Mouse (Mus musculus): ENCODE results near the gene Dusp27.
A peak's percentile ranks its signal among the peaks of the same experiment; 100 is the strongest.
"Not testable (repeated sequence)": the region's sequence is repeated elsewhere in the genome, so short reads cannot be mapped to it uniquely, and the experiment has no call there.

The Dusp27 gene

DNA sequence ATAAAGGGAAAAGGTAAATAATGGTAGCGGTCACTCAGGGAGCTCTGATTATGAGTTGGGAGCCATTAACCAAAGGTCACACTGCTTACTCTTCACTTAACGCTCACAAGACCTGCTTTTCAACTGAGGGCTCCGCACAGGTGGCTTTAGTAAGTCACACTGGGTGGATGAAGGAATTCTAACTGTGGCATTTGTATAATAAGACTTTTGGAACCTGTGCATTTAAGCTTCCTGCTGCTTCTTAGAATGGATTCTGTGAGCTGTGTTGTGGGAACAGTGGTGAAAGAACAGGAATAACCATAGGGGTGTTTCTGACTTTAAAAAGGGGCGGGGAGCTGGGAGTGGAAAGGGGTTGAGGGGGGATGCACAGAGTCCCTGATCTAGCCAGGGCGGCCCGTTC is 14.6 kb upstream of the Dusp27 start:
- no peak for DNase-seq (ENCODE audit: low spot score in 2 of 2)

DNA sequence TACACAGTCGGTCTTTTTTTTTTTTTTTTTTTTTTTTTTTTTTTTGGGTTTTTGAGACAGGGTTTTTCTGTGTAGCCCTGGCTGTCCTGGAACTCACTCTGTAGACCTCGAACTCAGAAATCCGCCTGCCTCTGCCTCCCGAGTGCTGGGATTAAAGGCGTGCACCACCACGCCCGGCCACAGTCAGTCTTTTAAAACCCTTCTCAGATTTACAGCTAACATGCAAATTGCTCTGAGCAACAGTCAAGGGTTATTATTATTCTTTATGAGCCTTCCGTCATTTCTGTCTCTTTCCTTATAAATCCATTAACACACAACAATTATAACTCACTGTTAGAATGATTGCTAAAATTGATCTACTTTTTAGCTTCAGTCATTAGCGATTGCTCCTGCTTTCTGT is 14.1 kb upstream of the Dusp27 start:
- DNase-seq (ENCODE audit: low spot score in 2 of 2), result not testable (repeated sequence)

DNA sequence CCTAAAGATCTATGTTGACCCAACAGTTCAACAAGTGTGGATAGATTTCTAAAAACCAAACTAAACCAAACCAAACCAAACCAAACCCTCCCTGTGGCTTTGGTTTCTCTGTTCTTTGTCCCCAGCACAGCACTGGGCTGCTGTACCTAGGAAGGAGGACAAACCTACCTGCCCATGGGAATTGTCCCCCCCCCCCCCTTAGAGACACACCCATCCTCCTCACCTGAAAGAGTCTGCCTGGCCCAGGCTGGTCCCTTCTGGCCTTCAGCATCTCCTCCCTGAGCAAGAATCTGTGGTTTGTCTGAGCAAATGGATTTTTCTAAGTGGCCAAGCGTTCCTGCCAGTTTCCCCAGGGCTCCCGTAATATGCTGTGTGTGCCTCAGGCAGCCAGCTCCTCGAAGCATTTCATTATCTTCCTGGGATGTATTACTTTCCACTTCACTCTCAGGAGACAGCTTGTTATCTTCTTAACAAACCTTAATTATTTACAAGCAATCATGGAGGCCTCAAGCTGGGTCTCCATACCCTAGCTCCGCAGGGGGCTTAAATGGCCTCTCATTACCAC is 12.0 kb upstream of the Dusp27 start:
- no peak for DNase-seq (ENCODE audit: low spot score in 2 of 2)

DNA sequence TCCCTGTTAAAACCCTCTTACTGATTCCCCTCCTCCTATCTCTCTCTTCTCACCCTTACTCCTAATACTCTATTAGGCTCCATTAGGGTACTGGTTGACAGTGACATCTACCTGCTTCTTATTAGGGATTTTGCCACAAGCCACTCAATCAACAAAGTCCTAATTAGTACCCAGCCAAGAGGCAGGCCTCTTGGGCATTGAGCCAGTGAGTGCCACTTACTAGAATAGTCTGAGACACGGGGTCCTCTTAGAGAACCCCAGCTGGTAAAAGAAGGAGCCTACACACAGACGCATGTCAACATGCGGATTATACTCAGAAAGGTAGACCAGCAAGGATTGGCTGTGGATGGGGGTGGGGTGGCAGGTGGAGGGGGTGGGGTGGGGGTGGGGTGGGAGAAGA is 11.4 kb upstream of the Dusp27 start:
- DNase-seq (ENCODE audit: low spot score in 2 of 2), result no peak

DNA sequence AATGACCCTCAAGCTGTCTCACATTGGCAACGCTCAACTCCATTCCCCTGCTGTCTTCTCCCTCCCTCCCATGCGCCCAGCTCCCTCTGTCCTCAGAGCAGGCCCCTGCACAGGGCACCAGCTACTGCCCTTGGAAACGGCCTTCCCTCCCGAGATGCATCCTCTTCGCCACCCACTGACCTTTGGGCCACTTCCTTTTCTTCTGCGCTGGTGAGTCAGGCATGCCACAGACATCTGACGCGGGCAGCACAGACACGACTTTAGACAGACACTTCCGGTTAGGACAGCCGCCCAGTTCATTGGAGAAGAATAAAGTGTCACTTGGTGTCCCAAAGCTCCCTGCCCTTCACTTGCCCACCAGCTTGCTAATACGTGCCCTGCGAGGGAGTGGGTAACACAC is 10.4 kb upstream of the Dusp27 start:
- DNase-seq (ENCODE audit: low spot score in 2 of 2), result peak; percentile 65 to 76

DNA sequence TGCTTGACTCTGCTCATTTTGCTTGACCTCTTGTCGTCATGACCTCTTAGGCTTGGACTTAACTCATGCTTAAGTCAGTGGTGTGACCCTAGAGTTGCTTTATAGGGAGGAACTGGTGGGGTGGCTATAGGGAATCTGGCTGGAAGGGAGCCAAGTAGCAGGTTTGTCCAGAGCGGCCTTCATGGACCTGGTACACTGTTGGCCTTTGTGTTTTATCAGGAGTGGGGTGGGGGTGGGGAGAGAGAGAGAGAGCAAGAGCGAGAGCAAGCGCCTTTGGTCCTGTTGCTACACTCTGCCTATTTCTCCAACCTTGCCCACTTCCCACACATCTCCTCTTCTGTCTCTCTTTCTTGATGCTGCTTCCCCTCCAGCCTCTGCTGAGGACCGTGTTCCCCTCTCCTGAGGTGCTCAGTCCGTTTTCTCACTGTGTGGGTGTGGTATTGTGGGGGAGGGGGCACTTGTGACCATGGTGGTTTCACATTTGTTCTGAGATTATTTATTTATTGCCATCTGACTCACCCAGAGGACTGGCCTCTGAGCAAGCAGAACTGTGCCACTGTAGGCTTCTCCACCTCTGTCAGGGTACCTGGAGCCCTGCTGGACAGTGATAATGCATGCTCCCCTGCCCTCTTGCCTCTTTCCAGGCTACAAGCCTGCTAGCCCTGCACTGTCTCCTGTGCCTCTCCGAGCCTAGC is 9.7 kb upstream of the Dusp27 start:
- peak; percentile 49 to 69 for DNase-seq (ENCODE audit: low spot score in 2 of 2)

DNA sequence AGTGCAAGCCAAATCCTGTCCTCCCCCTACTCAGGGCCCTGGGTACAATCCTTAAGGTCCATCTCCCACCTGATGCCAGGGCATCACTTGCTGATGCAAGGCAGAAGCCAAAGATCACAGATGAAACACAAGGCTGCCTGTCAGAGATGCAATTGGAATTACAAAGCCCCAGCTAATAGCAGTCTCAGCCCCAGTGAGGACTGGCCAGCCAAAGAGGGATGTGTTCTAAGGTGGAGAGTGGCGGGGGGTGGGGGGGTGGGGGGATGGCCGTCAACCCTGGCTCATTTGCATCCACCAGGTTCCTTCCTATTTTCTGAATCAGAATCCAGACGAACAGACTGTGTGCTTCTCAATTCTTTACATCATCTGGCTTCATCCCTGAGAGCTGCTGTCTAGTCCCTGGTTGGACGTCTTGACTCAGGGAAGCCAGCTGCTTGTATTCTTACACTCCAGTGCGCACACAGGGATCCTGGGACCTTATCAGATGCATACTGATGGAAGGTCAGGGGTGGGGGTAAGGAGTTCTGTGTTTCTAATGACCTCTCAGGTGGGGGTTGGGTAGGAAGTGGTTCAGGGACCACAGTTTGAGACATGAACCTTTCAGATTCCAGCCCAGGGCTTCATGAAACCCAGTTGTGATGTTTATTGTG is 7.5 kb upstream of the Dusp27 start:
- DNase-seq (ENCODE audit: low spot score in 2 of 2), result no peak

DNA sequence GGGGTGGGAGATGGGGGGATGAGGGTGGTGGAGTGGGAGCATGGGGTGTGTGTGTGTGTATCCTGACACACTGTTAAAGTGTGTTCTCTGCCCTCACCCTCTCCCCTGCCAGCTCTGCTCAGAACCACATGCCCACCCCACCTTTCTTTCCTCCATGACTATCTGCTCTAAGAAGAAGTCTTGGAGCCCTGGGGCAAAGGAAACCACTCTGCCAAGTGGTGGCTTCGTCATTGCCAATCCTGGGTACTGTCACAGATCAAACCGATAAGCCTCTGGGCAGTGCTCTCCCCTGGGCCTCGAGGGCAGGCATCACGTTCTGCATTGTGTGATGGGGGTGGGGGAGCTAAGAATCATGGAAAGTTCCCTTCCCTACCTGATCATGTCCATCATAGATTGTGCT is 4.6 kb upstream of the Dusp27 start:
- no peak for DNase-seq (ENCODE audit: low spot score in 2 of 2)

DNA sequence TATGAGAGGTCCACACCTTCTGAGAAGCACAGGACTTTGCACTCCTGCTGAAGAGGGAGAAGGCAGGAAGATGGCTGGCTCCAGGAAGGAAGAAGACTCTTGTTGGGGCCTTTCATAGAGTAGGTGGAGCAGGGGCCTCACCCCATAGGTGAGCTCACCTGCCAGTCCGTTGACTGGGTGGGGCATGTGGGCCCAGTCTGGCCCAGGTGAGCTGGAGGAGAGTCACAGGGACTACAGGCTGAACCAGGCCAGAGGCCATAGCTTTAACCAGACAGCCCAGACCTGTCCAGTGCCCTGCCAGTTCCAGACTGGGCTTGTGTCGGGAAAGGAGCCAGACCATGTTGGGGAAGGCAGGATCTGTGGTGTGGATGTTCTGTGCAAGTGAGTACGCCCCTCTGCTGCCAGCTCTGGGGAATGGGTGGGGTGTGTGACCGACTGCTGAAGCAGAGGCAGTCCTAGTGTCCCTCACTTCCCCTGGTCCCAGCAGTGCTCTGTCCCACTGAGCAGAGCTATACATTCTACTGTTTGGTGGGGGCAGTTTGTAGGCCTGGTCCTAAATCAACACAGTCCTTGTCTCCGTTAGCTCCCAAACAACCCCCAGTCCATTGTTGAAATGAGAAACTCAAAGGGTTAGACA is 2.6 kb upstream of the Dusp27 start, which contains the start of gene Gpa33:
Gene Gpa33 (plus strand): TSS at position 15 of the 637 bp plus-strand sequence.
- DNase-seq (ENCODE audit: low spot score in 2 of 2), result no peak

DNA sequence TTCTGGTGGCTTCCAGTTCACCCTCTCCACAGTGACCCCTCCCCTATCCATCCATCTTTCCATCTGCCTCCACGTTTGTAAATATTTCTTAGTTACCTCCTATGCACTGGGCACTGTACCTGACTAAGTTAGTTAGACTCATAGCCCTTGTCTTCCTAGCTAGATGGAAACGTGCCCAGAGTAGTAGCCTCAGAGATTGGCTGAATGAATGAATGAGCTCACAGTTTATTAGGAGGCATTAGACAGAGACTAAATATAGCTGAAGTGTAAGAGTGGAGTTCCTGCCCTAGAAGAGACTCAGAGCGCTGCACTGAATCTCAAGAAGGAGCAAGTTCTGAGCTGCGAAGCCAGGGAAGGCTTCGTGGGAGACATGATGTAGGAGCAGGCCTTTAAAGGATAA is 829 bp upstream of the Dusp27 start:
- no peak for DNase-seq (ENCODE audit: low spot score in 2 of 2)

DNA sequence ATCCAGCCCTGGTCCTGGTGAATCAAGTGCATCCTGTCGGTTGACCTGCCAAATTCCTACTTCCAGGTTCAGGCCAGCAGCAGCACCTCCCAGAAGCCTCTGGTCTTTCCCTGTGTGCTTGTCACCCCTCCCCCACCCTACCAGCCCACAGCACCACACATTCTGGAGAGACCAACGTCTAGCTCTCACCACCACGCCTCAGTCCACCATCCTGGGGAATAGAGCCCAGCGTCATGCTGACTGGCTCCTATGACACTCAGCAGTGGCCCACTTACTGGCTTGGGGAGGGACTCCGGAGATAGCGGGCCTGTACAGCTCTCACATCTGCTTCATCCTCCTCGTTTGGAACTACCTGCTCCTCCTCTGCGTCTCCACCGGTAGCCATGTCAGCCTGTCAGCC is 927 bp downstream of the Dusp27 start:
- no peak for DNase-seq (ENCODE audit: low spot score in 2 of 2)

DNA sequence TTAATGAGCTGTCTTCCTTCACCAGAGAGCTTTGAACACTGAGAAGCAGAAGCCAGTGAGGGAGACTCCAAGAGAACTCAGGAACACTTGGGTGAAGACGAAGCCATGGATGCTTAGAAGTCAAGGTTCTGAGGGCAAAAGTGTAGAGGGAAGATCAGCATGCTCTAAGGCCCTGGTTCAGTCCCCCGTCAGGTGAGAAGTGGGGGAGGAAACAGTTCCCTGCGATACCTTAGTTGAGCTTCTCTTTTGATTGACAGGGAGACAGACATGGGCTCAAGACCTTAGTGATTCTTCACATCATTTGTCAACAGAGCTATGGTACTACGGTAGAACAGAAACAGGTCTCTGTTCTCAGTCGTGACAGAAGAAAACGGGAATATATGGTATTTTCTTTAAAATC is 1.4 kb downstream of the Dusp27 start:
- no peak for DNase-seq (ENCODE audit: low spot score in 2 of 2)

DNA sequence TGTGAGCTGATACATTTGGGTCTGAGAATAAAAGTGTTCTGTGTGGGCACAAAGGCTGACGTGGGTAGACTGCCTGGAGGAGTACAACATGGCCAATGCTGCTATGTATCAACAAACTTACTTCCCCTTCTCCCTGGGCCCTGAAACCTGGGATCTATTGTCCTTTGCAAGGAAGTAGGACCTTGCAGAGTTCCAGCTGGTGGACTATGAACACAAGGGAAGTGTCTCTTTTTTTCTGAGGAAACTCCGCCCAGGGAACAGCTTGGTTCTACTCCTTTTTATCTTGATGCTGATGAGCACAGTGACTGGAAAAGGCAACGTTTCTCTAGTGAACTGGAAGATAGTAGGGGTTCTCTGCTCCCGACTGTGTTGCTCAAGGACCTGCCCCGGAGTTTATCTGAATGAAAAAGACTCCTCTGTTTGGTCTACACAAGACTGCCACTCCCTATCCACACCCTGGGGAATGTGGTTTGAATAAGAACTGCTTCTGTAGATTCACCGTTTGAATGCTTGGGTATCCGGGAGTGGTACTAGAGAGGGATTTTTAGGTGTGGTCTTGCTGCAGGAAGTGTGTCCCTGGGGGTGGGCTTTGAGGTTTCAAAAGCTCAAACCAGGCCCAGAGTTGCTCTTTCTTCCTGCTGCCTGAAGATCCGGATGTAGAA is 2.7 kb downstream of the Dusp27 start:
- DNase-seq (ENCODE audit: low spot score in 2 of 2), result no peak

DNA sequence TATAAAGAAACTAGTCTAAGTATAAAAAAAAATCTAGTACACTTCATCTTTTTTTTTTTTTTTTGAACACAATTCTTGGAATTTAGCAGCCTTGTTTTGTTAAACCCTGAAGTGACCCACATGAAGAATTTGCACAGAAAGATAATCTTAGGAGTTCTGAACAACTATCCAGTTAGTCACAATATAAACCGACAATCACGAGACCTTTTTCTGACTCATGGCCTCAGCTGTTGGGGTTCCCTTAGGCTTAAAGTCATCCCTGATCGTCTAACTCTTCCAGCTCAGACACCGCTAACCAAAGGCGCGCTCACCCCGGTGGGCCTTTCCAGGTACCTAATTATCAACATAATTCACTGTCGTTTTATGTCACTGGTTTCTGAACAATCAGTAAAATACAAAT is 4.0 kb downstream of the Dusp27 start:
- DNase-seq (ENCODE audit: low spot score in 2 of 2), result no peak

DNA sequence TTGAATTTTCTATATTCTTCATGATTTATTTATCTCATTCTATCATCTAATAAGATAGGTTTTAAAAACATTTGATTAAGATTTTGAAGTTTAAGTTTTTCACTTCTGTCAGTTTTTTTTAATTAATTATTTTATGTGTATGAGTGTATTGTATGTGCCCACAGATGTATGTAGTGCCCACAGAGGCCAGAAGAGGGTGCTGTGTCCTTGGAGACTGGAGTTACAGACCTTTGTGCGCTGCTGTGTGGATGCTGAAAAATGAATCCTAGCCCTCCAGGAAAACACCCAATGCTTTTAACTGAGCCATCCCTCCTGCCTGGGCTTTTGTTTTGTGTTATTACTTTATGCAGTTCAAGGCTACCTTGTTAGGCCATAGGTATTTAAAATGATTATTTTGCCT is 4.7 kb downstream of the Dusp27 start:
- no peak for DNase-seq (ENCODE audit: low spot score in 2 of 2)

DNA sequence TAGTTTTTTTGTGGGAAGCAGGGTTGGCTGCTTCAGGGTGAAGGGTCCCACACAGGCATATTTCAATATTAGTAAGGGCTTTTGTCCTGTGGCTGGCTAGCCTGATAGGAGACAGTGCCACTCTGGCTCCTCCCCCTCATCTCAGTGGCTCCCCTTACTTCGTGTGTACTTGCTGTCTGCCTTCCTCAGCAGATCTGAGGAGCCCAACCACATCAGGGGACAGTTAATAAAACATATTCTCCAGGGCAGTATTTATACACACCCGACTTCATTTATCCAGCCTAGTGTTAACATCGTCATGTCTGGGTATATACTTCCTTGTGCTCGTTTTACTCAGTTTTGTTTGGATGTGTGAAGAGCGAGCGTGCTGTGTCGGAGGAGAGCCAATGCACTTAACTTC is 5.6 kb downstream of the Dusp27 start:
- peak in 1 of 2 experiments; percentile 33 for DNase-seq (ENCODE audit: low spot score in 2 of 2)

DNA sequence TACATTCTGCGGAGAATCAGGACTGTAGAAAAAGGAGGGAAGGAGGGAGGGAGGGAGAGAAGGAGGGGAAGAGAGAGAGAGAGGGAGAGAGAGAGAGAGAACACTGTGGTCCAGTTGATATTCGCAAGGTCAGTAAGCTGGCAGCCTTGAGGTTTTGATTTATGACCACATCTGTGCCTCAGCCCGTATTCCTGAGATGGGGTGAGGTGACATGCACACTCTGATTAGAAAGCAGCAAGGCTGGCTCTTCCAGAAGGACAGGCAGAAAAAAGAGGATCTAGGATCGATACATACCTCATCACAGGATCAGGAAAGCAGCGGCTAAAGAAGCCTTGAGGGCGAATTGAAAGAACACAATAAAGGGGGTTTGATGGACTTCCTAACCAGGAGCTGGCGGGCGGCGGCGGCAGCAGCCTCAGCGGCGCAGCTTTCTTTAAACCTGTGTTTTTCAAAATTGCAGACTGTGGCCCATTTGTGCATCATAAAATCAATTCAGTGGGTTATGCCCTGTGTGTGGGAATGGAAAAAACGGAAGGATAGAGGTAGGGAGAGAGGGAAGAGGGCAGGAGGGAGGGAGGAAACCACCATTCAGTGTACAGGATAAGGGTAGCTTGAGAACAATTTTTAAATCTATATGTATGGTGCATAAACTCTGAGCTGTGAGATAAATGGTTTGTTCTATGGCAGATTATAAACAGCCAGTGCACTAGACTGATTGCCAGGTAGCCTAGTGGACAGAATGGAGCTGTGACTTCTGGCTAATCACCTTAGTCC is 9.7 kb downstream of the Dusp27 start:
- DNase-seq (ENCODE audit: low spot score in 2 of 2), result no peak

DNA sequence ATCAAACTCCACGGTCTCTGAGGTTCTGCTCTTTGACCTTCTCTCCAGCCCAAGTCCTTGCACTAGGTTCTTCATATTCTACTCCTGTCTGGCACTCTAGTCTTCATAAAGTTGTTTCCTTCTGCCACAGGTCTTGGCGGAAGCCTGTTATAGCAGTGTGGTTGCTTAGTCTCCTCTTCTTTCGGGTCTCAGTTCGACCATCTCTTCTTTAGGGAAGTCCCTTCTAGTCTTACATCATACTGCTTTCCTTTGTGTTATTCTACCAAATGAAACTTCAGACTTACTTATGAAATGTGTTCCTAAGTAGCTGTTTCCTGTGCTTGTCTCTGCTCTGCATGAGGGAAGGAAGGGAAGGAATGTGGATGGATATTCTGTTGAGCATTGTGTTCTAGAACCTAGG is 12.0 kb downstream of the Dusp27 start:
- no peak for DNase-seq (ENCODE audit: low spot score in 2 of 2)

DNA sequence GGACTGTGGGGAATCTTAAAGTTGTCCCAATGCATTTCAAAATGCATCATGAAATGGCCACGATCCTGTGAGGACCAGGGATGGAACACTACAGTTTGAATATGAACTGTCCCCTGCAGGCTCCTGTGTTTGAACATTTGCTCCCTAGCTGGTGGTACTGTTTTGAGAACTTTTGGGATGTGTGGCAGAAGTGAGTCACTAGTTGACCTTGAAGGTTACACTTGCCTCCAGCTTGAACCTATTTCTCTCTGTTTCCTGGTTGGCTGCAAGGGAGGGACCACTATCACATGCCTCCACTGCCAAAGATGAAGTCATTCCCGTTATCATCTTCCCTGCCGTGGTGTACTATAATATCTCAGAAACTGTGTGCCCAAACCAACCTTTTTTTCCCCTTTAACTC is 12.7 kb downstream of the Dusp27 start:
- no peak for DNase-seq (ENCODE audit: low spot score in 2 of 2)

DNA sequence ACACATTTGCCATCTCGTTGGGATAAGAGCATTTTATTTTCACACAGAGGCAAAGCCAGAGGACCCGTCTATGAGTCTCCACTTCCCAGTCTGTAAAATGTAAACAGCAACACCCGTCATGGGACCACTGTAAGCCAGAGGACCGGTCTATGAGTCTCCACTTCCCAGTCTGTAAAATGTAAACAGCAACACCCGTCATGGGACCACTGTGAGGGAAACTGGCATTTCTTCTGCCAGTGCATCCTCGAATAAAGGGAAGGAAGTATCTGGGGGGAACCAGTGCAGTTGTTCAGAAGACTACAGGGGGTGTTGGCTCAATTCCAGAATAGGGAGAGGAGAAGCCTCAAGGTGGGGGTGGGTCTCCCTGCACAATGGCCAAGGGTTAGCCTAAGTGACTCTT is 22.3 kb downstream of the Dusp27 start:
- no peak for DNase-seq (ENCODE audit: low spot score in 2 of 2)

DNA sequence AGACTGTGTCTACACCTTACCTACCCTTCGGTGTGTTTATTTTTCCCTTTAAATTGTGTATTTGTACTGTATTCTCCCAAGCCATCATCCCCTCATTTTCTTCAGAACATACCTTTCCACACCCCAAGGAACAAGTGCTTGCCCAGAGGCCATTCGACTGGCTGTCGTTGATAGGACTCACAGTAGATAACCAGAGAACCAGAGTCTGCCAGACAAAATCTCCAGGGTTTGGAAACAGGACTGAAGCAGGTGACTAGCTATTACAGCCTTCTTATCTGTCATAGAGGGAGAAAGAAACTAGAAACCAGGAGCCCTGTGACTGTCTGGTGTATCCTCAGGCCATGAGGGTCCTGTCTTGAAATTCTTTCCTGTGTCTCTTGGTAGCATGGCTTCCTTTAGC is 22.9 kb downstream of the Dusp27 start:
- DNase-seq (ENCODE audit: low spot score in 2 of 2), result no peak
